Mouse (Mus musculus): ENCODE measurements around the gene Tmem120b.

Tmem120b gene

DNA sequence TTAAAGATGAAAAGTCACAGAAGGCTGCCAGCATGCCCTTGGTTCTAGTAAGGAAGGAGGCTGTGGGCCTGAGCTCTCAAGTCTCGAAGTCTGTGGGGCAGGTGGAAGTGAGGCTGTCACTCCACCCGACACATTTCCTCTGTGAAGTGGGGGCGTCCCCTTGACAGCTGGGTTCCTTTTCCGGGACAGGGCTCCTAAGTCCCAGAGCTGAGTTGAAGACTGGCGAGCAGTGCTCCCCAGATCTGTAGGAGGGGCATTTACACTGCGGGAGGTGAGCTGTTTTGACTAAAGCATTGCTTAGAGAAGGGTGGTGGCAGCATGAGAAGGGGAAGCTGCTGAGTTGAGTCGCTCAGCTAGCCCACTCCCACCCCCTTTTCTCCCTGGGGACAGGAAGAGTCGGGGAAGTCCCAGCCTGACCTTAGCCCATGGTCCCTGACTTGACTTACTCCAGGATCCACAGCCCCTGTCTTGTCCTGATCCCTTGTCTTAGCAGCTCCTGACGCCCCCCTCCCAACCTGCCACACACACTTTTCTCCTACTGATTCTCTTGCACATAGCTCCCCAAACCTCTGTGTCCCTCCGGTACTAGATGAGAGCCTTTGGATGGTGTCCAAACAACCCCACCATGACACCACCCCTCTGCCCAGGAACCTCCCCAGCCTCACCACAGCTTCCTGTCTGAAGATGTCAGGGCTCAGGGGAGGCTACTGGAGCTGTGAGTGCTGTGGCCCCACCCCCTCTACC is 60.4 kb downstream of the Tmem120b start:
- DNase-seq (ENCODE audit: low spot score in 2 of 2): peak; percentile 74 to 85

DNA sequence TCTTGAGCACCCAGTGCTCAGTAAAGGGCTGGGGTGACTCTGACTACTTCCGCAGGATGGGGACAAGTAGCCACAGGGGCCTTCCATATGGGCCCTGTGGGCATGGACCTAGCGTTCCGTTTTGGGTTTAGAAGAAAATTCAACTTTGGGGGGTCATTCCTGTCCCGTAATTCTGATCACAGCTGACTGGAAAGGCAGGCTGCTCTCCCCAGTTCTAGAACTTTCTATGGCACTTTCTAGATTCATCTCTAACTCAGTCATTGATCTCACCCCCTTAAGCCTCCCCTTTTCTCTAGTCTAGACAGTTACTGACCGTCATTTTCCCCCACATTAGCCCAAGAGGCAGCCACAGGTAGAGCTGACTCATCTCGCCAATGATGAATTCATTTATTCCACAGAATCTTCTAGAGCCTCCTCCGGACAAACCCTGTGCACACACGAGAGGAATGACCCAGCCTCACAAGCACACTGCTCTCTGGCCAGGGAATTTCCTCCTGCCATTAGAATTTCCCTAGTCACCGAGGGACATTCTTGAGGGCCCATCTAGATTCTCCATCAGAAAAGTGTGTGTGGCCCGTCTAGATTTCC is 61.0 kb downstream of the Tmem120b start:
- DNase-seq (ENCODE audit: low spot score in 2 of 2): no peak

- DNase-seq (ENCODE audit: low spot score in 2 of 2): no peak
Observed at GRCm38 (mm10) chr5:123130030-123130813, 62.0 kb downstream of the Tmem120b start.

DNA sequence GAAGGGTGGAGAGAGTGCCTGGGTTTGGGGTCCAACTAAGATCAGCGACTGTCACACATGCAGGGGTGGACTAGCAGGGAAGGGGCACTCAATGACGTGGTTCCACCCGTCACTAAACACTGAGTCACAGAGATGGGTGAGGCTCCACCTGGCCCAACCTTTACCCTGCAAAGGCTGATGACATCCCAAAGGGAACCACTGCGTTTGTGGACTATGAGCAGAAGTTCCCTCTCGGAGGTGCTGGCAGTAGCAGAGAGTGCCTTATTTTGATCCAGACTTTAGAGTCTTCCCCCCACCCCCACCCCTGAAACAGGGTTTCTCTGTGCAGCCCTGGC is 62.6 kb downstream of the Tmem120b start:
- DNase-seq (ENCODE audit: low spot score in 2 of 2): peak in 1 of 2 experiments; percentile 62

DNA sequence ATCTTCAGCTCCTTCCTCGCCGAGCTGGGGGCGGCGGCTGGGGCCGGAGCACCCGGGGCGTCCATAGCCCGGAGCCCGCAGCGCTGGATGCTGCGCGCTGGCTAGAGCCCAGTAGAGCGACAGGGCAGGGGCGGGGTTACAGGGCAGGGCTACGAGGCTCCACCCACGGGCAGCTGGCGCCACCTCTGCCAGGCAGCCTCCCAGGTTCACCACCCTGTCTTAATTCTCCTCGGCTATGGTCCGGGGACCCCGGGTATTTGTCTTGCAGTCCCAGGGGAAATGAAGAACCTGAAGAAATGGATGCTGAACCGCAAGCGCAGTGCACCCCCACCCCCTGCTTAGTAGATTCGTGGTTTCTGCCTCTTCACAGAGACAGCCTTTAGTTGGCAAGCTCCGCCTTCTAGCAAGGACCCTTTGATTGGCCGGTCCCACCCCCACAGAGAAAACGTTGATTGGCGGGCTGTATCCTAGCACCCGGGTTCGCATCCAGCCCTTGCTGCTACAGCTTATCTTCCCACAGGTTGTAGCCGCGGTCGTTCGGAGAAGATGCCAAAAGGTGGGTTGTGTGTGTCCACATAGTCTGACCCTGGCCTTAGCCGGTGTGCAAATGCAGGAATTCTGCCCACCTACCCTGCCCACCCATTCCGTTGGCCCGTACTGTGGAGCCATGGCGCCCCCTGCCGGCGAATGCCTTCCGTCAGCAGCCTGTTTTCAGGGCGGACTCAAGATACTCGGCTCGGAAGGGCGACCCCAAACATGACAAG is 64.3 kb downstream of the Tmem120b start, which contains the start of gene Rhof:
Gene Rhof, minus strand, starts transcription at position 385 of the 764 bp plus-strand sequence.
- DNase-seq (ENCODE audit: low spot score in 2 of 2): peak; percentile 93 to 98

- peak; percentile 91 to 98 for DNase-seq (ENCODE audit: low spot score in 2 of 2)
Observed at GRCm38 (mm10) chr5:123133083-123133783, 65.0 kb downstream of the Tmem120b start.

GRCm38 (mm10) chr5:123133784-123134143 is 65.5 kb downstream of the Tmem120b start:
- DNase-seq (ENCODE audit: low spot score in 2 of 2): no peak

GRCm38 (mm10) chr5:123134186-123134874 is 66.1 kb downstream of the Tmem120b start:
- DNase-seq (ENCODE audit: low spot score in 2 of 2): no peak

- no peak for DNase-seq (ENCODE audit: low spot score in 2 of 2)
Observed at GRCm38 (mm10) chr5:123134875-123135382, 66.7 kb downstream of the Tmem120b start.

GRCm38 (mm10) chr5:123135471-123136360 is 67.5 kb downstream of the Tmem120b start:
- DNase-seq (ENCODE audit: low spot score in 2 of 2): peak; percentile 73 to 82

DNA sequence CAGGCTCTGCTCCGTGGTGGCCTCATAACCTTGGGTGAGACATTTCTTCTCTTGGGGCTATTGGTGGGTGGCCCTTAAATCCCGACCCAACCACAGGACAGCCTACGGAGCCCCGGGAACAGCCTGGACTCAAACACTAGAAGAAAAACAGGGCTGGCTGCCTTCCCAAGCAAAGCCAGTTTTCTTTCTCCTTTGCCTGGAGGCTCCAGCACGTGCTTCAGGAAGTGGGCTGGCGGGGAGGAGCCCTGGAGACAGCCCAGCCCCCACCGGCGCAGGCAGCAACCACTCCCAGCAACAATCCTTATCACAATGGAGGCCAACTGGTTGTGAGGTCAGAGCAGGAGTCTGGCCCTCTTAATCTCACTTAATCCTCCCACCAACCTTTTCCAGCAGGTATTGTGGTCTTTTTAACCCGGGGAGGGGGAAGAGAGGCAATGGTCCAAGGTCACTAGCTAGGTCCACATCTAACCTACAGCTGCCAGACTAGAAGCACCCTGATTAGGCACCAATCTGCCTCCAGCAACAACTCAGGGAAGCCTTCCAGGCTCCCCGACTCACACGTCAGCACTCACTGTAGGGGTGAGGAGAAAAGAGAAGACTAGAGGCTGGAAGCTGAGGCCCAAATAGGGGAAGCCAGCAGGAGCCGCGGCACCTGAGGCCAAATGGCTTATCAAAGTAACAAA is 68.3 kb downstream of the Tmem120b start:
- peak; percentile 81 to 86 for DNase-seq (ENCODE audit: low spot score in 2 of 2)

- peak; percentile 80 to 88 for DNase-seq (ENCODE audit: low spot score in 2 of 2)
Observed at GRCm38 (mm10) chr5:123137044-123137909, 69.1 kb downstream of the Tmem120b start.

- DNase-seq (ENCODE audit: low spot score in 2 of 2): no peak
Observed at GRCm38 (mm10) chr5:123137910-123138229, 69.7 kb downstream of the Tmem120b start.

DNA sequence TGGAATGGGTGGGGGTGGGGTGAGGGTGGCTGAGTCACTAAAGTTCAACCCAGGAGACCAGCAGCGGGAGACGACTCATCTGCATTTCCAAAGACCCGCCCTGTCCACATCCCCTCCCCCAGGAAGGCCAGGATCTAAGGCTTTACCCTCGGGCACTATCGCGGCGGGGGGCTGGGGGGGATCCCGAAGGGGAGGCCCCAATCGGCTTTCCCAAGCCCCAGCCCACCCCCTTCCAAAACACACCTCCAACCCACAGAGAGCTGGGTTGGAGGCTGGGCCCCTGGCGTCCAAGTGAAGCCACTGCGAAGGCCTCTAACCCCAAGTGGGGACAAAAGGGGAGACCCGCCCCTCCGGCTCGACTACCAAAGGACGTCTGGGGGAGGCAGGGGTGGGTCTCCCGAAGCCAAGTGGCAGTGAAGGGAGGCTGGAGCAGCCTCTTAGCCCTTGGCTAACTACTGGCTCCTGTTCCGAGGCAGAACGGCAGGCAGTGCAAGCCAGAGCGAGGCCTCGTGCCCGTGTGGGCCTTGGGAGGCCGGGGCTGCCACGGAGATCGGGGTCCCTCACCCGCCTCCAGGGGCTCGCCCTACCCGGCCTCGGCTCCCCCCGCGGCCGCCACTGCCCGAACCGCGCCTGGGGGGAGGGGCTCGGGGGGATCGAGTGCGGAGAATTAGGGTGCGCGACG is 70.2 kb downstream of the Tmem120b start:
- peak in 1 of 2 experiments; percentile 83 for DNase-seq (ENCODE audit: low spot score in 2 of 2)

- peak; percentile 84 to 91 for DNase-seq (ENCODE audit: low spot score in 2 of 2)
Observed at GRCm38 (mm10) chr5:123138953-123139721, 70.9 kb downstream of the Tmem120b start.

Data from spleen, postnatal 4 days (tissue).